Mouse (Mus musculus) adrenal gland (tissue): ENCODE measurements around the gene Pbxip1.
"Not testable (repeated sequence)": the region's sequence is repeated elsewhere in the genome, so short reads cannot be mapped to it uniquely, and the experiment has no call there.

Experiments
- intact Hi-C: fragments of 180-260 bp; cut with DNase I; formaldehyde crosslinking; loops from one replicate; pipeline ENCODE4 v1.15.1; 2025

Gene Pbxip1

DNA sequence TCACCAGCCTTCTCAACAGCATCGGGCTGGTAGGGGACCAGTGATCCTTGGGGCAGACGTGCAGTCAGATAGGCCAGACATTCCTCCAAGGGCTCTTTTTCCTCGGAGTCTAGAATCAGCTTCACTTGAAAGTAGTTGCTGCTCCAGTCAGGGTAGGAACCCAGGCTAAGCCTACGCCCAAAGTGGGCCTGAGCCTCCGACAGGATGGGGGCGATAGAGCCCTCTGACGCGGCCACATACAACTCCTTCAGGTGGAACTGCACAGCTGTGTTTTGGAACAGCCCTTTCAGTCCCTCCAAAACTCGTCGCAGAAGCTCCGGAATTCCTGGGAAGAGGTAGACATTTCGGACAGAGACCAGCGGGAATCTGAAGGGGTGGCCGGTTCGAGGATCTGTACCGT lies 28.1 kb upstream of the Pbxip1 start:
- intact Hi-C loops, result no loop called here

DNA sequence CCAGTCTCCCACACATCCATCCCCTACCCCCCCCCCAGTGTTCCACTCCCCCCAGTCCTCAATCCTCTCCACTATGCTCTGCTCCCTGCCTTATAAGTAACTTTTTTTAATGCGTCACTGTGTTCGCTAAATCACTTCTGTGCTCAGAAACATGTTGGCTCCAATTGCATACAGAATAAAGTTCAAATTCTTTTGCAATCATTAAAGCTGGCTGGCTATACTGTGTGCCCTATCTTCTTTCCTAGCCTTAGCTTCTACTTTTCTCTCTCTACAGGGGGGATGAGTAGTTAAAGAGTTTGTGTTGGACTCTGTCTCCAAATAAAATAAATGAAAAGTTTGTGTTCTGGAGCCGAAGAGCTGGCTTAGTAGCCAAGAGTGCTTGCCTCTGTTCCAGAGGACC lies 26.8 kb upstream of the Pbxip1 start:
- intact Hi-C loops, result no loop called here

DNA sequence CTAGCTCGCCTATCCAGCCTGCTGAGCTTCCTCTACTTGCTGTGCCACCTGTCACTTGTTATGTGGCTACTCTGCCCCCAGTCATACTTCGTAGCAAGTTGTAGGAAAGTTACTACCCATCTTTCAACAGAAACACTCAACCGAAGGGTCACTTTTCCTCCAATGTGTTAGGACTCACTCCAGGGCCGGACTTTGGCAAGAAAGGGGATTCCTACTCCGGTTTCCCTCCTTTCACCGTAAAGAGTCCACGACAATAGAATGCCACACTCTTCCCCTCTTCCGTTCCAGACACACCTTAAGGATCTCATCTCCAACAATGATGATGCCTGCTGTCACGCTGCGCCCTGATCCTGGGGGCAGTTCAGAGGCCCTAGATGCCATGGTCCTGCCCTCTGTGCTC lies 25.6 kb upstream of the Pbxip1 start:
- intact Hi-C loops, result no loop called here

DNA sequence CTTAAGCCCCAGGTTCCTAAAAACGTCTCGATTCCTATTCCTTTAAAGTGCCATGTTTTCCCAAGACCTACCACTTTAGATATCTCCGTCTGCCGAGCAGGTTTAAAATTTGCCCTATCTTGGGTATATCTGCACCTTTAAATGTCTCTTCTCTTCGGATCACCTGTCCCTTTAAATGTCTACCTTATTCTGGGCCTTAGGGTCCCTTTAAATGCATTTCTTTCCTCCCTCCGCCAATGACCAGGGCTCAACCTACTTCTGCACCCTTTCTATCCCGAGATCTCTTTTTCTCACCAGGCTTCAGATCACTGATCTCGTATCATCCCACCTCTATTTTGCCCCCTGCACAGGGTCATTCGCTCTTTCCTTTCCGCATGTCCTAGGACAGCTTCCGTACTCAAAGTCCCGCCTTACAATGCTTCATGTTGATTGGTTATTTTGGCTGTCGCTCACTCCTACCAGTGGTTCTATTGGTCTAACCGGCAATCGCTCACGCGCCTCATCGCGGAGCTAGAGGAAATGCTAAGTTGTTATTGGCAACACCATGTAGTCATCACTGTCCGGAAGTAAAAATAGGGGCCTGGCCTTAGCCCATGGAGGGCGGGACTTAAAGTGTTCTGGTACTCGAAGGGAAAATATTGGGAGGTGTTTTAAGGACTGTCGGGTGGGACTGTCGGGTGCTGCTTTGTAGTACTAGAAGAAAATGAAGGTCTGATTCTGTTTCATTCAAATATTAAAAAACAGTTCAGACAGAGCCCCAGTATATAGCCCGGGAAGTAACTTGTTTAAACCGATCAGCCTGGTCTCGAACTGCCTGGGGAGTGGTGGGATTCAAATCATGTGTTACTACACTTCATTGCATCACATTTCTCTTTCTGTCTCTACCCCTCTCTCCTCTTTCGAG lies 24.8 kb upstream of the Pbxip1 start, which contains the start of gene Flad1:
TSS of gene Flad1 (minus strand) at position 381 of the 904 bp plus-strand sequence.
- intact Hi-C loops, result no loop called here

DNA sequence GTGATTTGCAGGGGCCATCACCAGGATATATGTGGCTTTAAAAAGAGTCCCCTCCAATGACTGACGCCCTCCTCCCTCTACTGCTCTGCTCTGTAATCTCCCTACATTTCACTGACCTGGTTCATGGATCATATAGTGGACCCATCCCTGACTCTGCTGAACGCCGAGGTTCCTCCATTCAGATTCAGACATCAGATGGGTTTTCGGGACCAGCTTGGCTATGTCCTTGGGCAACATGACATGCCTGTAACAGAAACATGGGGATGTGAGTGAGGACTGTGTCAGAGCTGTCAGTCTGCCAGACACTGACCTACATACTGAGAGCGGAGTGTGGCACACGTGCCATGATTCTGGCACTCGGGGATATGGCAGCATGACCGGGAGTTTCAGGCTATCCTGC lies 20.3 kb upstream of the Pbxip1 start:
- intact Hi-C loops, result no loop called here

DNA sequence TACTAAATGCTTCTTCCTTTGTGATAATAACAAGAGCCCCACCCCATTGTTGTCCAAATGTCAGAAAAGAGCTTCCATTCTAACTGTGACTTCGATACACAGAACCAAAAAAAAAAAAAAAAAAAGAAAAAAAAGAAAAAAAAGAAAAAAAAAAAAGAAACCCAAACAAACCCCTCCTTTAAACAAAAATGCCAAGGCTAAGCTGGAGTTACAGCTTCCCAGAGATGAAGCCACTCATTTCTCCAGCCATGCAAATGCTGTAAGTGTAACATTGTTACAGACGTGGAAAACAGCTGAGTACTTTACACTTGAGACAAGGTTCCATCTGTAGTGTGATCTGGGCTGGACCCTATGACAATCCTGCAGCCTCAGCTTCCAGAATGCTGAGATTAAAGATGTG lies 19.4 kb upstream of the Pbxip1 start:
- intact Hi-C loops, result no loop called here

DNA sequence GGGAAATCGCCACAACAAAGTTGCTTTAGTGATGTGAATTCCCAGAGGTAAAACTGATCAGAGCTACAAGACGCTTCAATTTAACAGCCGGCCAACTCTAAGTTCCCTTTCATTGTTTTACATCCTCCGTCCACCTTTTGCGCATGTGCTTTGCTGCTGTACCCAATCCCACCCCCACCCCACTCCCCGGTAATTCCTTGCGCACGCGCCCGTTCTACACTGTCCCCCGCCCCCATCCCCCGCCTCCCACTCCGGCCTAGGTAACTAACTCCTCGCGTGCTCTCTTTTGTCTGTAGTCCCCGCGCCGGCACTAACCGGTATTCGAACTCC lies 18.7 kb upstream of the Pbxip1 start:
- intact Hi-C loops, result no loop called here

DNA sequence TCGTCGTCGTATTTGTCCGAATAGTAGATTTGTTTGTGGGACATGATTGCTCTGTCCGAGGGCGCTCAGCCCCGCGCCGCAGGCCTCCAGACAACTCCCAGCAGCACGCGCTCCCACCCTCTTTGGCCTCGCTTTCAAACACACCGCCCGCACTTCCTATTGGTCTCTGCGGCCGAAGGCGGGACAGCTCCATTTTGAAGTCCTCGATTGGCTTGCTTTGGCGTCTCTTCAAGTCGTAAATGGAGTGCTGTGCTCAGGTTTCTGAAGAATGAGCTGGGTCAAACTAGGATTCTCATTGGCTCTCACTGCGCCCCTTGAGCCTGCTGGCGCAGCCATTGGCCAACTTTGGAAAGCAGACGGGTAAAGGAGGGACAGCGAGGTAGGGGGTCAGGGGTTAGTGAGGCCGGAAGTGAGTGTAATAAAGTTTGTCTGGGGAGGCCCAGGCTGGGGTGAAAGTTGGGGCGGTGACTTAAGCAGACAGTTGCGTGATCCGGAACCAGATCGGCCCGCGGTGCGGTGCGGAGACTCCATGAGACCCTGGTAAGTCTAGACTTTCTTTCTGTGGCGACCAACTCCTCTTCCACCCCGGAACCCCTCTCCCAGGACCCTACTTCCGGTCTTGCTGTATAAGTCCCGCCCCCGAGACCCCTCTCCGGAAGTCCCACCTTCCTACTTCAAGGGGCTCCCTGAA lies 18.2 kb upstream of the Pbxip1 start, which contains the start of the genes Cks1b and Shc1:
TSS of gene Cks1b (minus strand) at position 214 of the 691 bp plus-strand sequence.
TSS of gene Shc1 (plus strand) at position 274 of the 691 bp plus-strand sequence.
- intact Hi-C loops, result no loop called here

DNA sequence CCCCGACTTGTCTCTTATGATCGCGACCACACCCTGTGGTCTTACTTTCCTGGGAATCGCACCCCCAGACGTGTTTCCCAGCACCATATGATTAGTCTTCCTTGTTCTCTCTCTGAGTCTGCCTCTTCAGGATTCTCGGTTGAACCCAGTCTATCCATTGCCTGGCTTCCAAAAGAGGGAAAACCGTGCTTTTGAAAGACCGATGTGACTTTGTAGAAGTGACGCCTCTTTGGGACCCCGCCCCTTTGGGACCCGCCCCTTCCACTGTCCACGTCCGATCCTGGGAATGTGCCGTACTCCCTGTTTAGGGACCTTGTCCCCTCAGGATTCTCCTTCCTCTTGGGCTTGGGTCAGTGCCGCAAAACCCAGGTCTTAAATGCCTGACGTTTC lies 17.6 kb upstream of the Pbxip1 start:
- intact Hi-C loops, result no loop called here

DNA sequence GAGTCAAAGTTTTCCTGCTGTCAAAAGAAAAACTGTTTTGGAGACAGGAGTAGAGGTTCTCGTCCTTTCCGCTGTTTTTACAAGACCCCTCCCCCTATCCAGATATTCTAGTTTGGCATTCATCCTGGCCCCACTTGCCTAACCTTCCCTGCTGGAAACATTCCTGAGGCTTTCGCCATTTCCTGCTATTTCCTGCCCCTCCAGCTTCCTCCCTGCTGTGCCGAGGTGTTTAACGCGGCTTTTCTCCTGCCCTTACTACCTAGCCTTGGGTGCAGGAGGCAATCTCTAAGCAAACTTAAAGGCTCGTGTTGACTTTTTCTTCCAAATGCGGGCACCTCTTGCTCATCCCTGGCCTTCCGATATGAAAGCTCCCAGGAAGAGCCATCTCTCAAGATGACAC lies 16.9 kb upstream of the Pbxip1 start:
- intact Hi-C loops, result no loop called here

DNA sequence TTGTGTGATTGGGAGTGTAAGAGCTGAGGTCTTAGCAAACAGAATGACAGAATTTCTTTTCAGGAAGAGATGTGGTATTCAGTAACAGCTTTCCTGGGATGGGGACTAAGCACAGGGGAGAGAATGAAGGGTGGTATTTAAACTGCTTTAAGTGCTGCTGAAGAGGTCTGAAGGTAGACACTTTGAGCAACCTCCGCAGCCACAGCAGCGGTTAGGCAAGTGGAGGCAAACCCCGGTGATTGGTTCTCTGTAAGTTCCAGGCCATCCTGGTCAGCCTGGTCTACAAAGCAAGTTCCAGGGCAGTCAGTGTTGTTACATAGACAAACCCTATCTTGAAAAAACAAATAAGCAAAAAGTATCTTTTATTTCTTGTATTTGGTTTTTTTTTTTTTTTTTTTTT lies 16.5 kb upstream of the Pbxip1 start:
- intact Hi-C loops, result no loop called here

DNA sequence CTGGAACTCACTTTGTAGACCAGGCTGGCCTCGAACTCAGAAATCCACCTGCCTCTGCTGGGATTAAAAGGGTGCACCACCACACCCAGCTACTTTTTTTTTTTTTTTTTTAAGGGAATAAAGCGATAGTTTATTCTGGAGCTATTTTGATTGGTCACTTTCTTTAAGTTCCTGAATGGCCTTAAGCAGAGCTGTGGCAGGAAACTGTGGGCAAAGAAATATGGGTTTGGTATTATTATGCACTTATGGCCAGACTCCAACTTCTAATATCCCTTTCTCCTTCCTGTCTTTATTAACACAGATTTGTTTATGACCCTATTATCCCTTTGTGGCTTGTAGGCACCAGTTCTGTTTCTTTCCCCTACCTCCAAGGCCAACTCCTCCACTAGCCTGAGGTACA lies 16.1 kb upstream of the Pbxip1 start:
- intact Hi-C loops, result no loop called here

DNA sequence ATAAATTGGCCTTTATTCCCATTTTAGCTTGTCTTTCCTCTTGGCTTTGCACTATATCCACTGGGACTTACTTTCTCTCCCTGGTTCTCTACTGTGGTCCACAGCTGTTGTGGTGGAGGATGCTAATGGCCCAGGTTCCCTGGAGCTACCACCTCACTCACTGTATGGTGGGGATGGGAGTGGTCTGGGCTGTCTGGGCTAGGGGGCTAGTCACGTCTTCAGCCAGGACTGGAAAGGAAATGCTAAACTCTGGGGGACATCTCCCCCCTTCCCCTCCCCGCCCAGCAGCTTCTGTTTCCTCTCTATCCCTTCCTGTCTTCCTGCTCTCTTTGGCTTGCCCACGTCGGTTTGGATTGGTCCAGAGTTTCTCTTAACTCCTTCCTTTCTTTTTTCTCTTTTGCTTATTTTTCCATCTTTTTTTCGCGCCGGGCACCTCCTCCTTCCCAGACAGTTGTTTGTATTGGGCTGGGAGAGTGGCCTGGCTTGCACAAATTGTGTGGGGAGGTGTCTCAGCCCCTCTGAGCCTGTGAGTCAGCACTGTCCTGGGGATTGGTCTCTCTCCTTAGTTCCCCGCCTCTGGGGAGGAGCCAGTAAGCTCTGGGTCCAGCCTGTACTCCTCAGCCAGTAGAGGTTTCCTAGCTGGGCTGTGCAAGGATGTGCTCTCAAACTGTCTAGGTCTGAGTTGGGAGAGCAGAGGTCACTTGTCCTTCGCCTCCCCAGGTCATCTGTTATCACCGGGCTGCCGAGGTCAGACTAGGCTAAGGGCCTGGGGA lies 15.3 kb upstream of the Pbxip1 start:
- intact Hi-C loops, result no loop called here

DNA sequence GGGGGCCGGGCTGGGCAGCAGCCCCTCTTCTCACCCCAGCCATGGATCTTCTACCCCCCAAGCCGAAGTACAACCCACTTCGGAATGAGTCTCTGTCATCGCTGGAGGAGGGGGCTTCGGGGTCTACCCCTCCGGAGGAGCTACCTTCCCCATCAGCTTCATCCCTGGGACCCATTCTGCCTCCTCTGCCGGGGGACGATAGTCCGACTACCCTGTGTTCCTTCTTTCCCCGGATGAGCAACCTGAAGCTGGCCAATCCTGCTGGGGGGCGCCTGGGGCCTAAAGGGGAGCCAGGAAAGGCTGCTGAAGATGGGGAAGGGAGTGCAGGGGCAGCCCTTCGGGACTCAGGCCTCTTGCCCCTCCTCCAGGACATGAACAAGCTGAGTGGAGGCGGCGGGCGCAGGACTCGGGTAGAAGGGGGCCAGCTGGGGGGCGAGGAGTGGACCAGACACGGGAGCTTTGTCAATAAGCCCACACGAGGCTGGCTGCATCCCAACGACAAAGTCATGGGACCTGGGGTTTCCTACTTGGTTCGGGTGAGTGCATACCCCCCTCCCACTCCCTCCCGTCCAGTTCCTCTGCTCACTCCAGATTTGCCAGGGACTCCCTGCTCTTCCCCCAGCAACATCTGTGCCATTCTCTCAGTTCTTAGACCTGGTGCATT lies 14.6 kb upstream of the Pbxip1 start:
- intact Hi-C loops, result no loop called here

DNA sequence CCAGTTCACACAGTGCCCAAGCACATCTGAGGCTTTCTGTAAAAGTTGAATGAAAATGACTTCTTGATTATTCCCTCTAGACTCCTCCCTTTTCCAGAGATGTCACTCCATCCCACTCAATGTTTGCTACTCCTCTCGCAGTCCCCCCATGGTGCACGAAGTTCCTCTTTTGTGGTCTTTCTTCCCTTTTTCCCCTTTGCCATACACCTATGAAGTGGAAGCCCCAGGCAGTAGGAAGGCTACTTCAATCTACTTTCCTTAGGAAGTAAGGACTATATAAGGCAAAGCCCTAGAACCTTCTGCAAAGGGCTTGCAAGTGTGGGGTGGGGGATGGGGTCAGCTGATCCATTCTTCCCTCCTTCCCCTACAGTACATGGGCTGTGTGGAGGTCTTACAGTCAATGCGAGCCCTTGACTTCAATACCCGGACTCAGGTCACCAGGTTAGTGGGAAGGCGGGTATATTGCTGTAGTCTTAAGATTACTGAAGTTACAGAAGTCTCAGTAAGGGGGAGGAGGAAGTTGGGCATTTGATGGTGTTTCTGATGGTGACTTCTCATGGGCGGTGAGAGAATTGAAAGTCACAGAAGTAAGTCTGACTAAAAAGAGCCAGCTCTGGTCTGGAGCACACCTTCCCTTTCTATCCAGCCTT lies 13.8 kb upstream of the Pbxip1 start:
- intact Hi-C loops, result no loop called here

DNA sequence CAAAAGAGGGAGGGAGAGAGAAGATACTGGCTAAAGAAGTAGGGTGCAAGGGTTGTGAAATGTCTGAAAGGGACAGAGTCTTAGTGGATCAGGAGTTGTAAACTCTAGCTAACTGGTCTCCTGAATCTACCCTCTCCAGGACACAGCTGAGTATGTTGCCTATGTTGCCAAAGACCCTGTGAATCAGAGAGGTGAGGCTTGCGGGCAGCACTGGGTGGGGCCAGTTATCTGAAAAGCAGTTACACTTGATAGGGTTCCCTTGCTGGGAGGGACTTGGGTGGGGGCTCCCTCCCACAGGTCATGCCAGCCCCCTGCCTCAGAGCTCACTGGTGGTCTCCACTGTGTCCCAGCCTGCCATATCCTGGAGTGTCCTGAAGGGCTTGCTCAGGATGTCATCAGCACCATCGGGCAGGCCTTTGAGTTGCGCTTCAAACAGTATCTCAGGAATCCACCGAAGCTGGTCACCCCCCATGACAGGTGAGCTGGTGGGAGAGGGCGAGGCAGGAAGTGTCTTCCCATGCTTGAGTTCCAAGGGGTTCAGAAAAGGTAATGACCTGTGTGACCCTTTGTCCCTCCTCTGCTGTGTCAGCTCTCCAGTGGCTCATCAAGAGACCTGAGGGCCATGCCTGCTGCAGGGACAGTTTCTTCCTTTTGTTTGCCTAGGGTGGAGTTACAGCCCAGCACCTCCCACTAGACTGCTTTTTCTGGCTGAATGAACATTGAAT lies 11.9 kb upstream of the Pbxip1 start:
- intact Hi-C loops, result no loop called here

DNA sequence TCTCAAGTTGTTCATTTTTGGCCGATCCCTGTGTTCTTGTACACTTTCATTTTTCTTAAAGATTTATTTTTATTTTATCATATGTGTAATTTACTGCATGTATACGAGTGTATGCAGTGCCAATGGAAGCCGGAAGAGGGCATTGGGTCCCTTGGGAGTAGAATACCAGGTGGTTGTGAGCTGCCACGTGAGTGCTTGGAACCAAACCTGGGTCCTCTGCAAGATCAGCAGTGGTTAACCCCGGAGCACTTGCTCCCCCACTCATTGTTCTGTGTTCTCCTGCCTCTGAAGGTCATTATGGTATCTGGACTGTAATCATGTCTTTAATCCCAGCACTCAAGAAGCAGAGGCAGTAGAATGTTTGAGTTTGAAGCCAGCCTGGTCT lies 11.4 kb upstream of the Pbxip1 start:
- intact Hi-C loops, result no loop called here

DNA sequence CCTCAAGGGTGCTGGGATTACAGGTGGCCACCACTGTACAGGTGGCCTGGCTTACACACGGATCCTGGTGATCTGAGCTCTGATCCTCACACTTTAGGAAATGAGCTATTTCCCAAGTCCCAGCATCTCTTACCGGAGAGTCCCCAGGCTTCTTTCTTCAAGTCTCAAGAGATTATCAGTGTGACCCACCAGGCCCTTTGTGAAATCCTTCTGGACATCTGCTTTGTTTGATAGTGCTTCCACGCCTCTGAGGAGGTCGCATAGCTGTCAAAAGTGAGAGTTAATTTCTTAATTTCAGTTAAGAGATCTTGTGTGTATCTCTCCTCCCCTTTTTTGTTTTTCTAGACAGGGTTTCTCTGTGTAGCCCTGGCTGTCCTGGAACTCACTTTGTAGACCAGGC lies 10.6 kb upstream of the Pbxip1 start:
- intact Hi-C loops, result no loop called here

DNA sequence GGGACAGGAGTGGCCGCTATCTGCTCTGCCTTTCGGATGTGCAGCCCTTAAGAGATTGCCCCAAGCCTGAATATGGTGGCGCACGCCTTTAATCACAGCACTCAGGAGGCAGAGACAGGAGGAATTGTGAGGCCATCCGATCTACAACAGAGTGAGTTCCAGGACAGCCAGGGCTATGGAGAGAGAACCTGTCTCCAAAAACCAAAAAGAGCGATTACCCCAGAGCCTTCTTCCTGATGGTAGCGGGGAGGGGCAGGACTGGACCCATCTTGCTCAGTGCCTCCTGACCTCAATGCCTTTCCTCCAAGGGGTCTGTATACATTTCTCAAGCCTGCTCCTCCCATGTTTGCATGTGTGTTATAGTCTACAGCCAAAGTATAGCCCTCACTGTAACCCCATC lies 7.5 kb upstream of the Pbxip1 start:
- intact Hi-C loops, result not testable (repeated sequence)
